Mouse (Mus musculus): ENCODE results near the gene Hid1. TPM values are rescaled to one million over a fixed set of nuclear protein-coding genes. Genes with fewer than 3 reads are reported as not detected.
"Not testable (repeated sequence)": the region's sequence is repeated elsewhere in the genome, so short reads cannot be mapped to it uniquely, and the experiment has no call there.

Hid1 gene
- 1 to 10 TPM; 6.9 to 7.1 TPM for total RNA-seq (2021)

- intact Hi-C loops (cut with DNase I) = no loop called here
These were observed at the start of gene Hid1 for GRCm38 (mm10) chr11:115367395-115367944. Gene Hid1 (minus strand): TSS chr11:115367756.

DNA sequence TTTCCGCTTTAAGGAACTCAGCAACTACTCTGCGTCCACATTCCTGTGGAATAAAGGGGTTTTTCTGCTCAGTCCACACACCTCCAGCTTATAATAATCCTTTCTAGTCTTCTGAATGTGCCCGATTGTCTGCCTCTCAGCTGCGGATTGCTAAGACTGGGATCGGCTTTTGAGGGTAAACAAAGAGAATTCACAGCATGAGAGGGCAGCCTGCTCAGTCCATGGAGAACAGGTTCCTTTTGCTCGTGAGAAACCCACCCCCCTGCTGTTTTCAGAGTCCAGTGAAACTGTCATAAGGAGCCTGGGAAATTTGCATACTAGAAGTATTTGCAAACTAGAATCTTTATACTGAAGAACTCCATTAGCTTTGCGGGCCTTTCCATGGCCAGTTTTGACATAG, 42.0 kb upstream of the Hid1 start:
- intact Hi-C loops (cut with DNase I) = no loop called here
- DNase-seq = no peak

More at GRCm38 (mm10) chr11:115367395-115367944, at the start of gene Hid1:
- peak; percentile 77 to 79 for DNase-seq

DNA sequence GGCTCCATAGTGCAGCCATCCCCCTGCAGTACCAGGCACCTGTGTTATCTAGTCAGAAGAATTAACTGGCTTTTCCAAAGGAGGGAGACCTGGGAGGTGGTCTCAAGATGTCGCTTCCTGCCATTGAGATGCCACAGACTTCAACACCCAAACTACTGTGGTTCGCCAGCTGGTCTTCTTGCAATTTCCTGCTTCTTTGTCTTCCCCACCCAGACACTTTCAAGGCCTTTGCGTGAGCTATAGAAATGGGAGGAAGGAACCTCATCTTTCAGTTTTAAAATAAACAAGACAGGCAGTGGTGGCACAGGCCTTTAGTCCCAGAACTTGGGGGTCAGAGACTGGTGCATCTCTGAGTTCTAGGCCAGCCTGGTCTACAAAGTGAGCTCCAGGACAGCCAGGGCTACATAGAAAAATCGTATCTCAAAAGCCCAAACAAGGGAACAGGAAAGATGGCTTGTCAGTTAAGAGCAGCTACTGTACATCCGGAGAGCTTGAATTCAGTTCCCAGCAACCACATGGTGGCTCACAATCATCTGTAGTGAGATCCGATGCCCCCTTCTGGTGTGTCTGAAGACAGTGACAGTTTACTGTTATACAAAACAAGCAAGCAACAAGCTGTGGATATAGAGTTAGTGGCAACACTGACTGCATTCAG, 40.8 kb upstream of the Hid1 start:
- intact Hi-C loops (cut with DNase I) = no loop called here

DNA sequence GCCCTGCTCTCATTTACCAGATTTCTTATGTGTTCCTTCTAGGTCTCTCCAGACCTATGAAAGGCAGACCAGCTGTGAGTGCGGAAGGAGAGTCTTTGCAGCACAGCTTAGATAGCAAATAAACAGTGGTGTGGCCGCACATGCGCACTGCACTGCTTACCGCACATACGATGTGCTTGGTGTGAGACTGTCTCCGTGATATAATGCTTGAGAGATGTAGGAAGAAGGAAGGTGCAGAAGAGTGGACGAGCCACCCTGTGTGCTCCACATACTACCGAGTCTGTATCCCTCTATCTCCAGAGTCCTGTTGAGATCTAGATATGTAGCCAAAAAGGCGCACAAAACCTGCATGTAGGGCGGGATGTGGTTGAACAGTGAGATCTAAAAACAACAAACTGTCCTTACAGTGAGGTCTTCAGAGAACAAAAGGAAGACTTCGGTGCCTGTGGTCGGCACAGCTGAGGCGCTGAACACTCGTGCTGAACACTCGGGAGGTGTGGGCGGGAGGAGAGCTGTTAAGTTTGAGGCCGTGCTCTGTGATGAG, 39.4 kb upstream of the Hid1 start:
- DNase-seq = no peak
- intact Hi-C loops (cut with DNase I) = no loop called here

More for the DNA sequence above, 40.8 kb upstream of the Hid1 start:
- no peak for DNase-seq

- DNase-seq = no peak
- intact Hi-C loops (cut with DNase I) = no loop called here
These were observed 38.2 kb upstream of the Hid1 start for GRCm38 (mm10) chr11:115405723-115406122.

- peak; percentile 92 to 94 for DNase-seq
- intact Hi-C loops (cut with DNase I) = loop anchor here (2.0 kb wide), 1 partner anchor 21 kb away; no protein-coding TSS in a partner anchor
These were observed 36.0 kb upstream of the Hid1 start, which contains the start of gene Mrpl58 for GRCm38 (mm10) chr11:115403338-115404124. Gene Mrpl58 (plus strand): TSS chr11:115403752.

- no peak for DNase-seq
- intact Hi-C loops (cut with DNase I) = no loop called here
These were observed 33.3 kb upstream of the Hid1 start for GRCm38 (mm10) chr11:115400630-115401391.

DNA sequence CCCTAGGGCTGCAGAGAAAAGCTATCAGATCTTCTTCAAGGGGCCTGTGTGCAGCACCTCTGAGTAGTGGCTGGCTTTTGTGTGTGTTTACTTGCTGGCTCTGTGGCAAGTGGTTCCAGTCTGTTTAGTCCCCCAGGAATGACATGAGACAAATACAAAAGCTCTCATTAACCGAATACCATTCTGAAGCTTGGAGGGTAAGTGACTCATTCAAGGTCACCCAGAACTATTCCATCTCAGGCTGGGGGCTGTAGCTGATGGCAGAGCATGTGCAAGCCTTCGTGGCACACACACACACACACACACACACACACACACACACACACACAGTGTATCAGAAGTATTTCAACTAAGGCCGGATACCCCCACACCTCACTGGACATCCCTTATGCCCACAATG, 32.6 kb upstream of the Hid1 start:
- DNase-seq = no peak
- intact Hi-C loops (cut with DNase I) = no loop called here

DNA sequence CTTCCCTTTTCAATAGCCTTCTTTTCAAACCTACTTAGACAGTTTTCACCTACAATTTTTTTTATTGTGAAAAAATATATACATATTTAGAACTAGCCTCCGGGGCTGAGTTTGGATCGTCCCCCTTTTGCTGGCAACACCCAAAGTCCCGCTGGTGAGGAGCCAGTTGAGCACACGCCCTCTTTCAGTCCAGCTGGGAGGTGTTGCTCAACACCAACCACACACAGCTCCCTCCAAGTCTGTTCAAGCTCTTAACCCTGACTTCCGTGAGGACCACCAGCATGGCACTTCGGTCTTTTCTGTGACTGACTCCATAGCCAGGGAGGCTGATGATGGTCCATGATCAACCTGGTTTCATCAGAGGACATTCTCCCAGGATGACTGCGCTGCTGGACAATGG, 30.5 kb upstream of the Hid1 start:
- intact Hi-C loops (cut with DNase I) = no loop called here
- DNase-seq = peak in 1 of 2 experiments; percentile 41

- intact Hi-C loops (cut with DNase I) = no loop called here
- DNase-seq = no peak
These were observed 26.3 kb upstream of the Hid1 start for GRCm38 (mm10) chr11:115393721-115394325.

GRCm38 (mm10) chr11:115391358-115391757, 23.8 kb upstream of the Hid1 start:
- no peak for DNase-seq
- intact Hi-C loops (cut with DNase I) = no loop called here

DNA sequence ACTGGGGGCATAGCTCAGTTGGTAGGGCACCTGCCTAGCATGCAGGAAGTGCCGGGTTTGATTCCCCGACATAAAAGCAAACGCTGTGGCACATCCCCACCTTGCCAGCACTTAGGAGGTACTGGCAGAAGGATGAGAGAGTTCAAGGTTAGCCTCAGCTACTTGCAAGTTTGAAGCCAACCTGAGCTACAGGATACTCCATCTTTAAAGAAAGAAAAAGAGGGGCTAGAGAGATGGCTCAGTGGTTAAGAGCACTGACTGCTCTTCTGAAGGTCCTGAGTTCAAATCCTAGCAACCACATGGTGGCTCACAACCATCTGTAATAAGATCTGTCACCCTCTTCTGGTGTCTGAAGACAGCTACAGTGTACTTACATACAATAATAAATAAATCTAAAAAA, 19.3 kb upstream of the Hid1 start:
- intact Hi-C loops (cut with DNase I); DNase-seq: not testable (repeated sequence)

GRCm38 (mm10) chr11:115384587-115384986, 17.0 kb upstream of the Hid1 start:
- intact Hi-C loops (cut with DNase I) = no loop called here
- no peak for DNase-seq

- intact Hi-C loops (cut with DNase I) = loop anchor here (2.0 kb wide), 2 partner anchors 19 to 25 kb away; partner anchors contain the start of gene Mrpl58
- peak; percentile 25 to 46 for DNase-seq
These were observed 16.3 kb upstream of the Hid1 start for GRCm38 (mm10) chr11:115383701-115384474.

DNA sequence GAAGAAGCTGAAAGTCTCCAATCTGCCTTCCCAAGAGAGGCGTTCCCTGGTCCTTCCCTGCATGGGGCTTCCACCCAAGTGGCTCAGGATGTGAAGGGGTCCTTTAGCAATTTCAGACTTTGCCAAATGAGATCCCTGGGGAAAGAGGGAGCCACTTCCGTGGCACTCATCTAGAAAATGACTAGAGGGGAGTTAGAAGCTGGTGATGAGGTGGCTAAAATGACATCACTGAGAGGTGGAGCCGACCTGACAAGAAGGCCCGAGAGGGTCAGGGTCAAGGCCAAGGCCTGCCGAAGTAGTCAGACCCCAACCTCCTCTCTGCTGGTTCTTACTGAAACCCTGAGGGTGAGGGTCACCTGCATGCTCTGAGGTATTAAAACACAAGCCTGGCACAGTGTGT, 15.3 kb upstream of the Hid1 start:
- intact Hi-C loops (cut with DNase I) = loop anchor here (2.0 kb wide), 2 partner anchors 20 to 24 kb away; partner anchors contain the start of gene Mrpl58
- DNase-seq = peak; percentile 31 to 40

DNA sequence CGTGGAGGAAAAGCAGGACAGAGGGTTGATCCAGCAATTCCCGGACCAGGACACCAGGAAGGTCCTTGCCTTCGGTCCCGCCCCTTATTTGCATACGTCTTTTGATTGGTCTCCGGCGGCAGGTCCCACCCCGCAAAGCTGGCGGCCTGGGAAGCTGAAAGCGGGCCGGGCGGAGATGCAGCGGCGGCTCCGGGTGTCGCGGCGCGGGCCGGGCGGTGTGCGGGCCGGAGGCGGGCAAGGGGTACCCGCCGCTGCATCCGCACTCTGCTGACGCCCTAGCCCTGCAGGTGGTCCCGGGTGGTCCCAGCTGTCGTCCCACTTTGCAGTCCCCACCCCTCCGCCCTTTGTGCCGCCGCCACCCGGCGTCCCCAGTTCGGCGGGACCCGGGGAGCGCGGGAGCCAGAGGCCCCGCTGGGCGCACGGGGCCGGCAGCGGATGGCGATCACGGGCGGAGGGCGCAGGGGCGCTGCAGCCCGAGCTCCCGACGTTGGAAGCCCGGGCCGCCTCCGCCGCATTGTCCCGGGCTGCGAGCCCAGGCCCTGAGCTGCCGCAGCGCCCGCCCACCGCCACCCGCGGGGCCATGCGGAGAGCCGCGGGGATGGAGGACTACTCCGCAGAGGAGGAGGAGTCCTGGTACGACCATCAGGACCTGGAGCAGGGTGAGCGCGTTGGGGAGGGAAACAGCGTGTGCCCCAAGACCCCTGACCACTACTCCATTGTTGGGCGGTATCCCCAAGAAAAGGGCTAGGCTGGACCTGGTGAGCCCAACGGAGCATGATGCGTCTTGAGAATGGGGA, 14.4 kb upstream of the Hid1 start, which contains the start of gene Cdr2l:
TSS of gene Cdr2l (plus strand) at position 174 of the 797 bp plus-strand sequence.
- DNase-seq = peak; percentile 95 to 96
- intact Hi-C loops (cut with DNase I) = loop anchor here (2.0 kb wide), 2 partner anchors 21 to 23 kb away; partner anchors contain the start of gene Mrpl58

DNA sequence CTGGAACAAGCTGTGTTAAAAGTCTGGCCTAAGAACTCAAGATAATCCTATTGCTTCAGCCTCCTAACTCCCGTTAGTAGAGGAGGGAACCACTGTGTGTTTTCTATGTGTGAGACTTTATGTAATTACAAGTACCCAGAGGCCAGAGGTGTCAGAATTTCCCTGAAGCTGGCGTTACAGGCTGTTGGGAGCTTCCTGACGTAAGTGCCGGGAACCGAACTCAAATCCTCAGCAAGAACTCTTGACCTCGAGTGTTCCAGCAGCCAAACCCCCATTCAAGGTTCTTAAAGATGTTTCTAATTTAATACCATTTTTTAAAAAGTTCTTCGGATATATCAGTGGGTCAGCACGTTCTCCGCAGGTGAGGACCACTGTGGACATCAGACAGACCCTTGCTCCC, 13.7 kb upstream of the Hid1 start:
- intact Hi-C loops (cut with DNase I) = no loop called here

GRCm38 (mm10) chr11:115377854-115378253, 10.3 kb upstream of the Hid1 start:
- intact Hi-C loops (cut with DNase I) = no loop called here
- DNase-seq = no peak

More for the DNA sequence above, 13.7 kb upstream of the Hid1 start:
- no peak for DNase-seq

Measured in heart, postnatal 10 days (tissue).